Mouse (Mus musculus): Measurements from ENCODE around the gene Mef2d. TPM values are rescaled to one million over a fixed set of nuclear protein-coding genes. Genes with fewer than 3 reads are reported as not detected.

The Mef2d gene
- polyA plus RNA-seq (2015; fragmentation: Nextera tagmentation; extraction: Ambion mirVana), result 11.0 and 13.3 TPM in 2 replicates

GRCm38 (mm10) chr3:88141787-88142523 is at the start of gene Mef2d:
Gene Mef2d (plus strand): TSS chr3:88142372.

Other genes with a start within 250 kb of the Mef2d start
- gene Hdgf, start 236.1 kb upstream of the Mef2d start, polyA plus RNA-seq (2015; fragmentation: Nextera tagmentation; extraction: Ambion mirVana), result 277 and 306 TPM in 2 replicates
- gene Mrpl24, start 222.9 kb upstream of the Mef2d start, polyA plus RNA-seq (2015; fragmentation: Nextera tagmentation; extraction: Ambion mirVana), result 55.8 and 56.3 TPM in 2 replicates
- gene Isg20l2, start 212.1 kb upstream of the Mef2d start, polyA plus RNA-seq (2015; fragmentation: Nextera tagmentation; extraction: Ambion mirVana), result 31.2 TPM in 2 replicates
- 8.6 and 9.3 TPM in 2 replicates for gene Rrnad1, start 211.7 kb upstream of the Mef2d start, polyA plus RNA-seq (2015; fragmentation: Nextera tagmentation; extraction: Ambion mirVana)
- gene Crabp2, start 193.7 kb upstream of the Mef2d start, polyA plus RNA-seq (2015; fragmentation: Nextera tagmentation; extraction: Ambion mirVana), result 0.13 and 0.23 TPM in 2 replicates
- gene Nes, start 171.3 kb upstream of the Mef2d start, polyA plus RNA-seq (2015; fragmentation: Nextera tagmentation; extraction: Ambion mirVana), result 3.8 and 4.2 TPM in 2 replicates
- 0.04 TPM in 1 of 2 replicates, not detected in the other for gene Bcan, start 142.1 kb upstream of the Mef2d start, polyA plus RNA-seq (2015; fragmentation: Nextera tagmentation; extraction: Ambion mirVana)
- not detected in 2 replicates for gene Hapln2, start 114.8 kb upstream of the Mef2d start, polyA plus RNA-seq (2015; fragmentation: Nextera tagmentation; extraction: Ambion mirVana)
- gene Gpatch4, start 99.3 kb upstream of the Mef2d start, polyA plus RNA-seq (2015; fragmentation: Nextera tagmentation; extraction: Ambion mirVana), result 24.4 and 25.0 TPM in 2 replicates
- 54.5 and 63.5 TPM in 2 replicates for gene Naxe, start 83.9 kb upstream of the Mef2d start, polyA plus RNA-seq (2015; fragmentation: Nextera tagmentation; extraction: Ambion mirVana)
- gene Ttc24, start 64.1 kb upstream of the Mef2d start, polyA plus RNA-seq (2015; fragmentation: Nextera tagmentation; extraction: Ambion mirVana), result not detected in 2 replicates
- 8.6 and 9.2 TPM in 2 replicates for gene Iqgap3, start 60.4 kb upstream of the Mef2d start, polyA plus RNA-seq (2015; fragmentation: Nextera tagmentation; extraction: Ambion mirVana)
- 0.12 TPM in 1 of 2 replicates, not detected in the other for gene Rhbg, start 112.3 kb downstream of the Mef2d start, polyA plus RNA-seq (2015; fragmentation: Nextera tagmentation; extraction: Ambion mirVana)
- gene Gm38392, start 144.8 kb downstream of the Mef2d start, polyA plus RNA-seq (2015; fragmentation: Nextera tagmentation; extraction: Ambion mirVana), result 0.11 TPM in 1 of 2 replicates, not detected in the other
- 6.8 and 8.8 TPM in 2 replicates for gene Tsacc, start 154.6 kb downstream of the Mef2d start, polyA plus RNA-seq (2015; fragmentation: Nextera tagmentation; extraction: Ambion mirVana)
- 250 and 259 TPM in 2 replicates for gene Cct3, start 154.7 kb downstream of the Mef2d start, polyA plus RNA-seq (2015; fragmentation: Nextera tagmentation; extraction: Ambion mirVana)
- gene Glmp, start 182.7 kb downstream of the Mef2d start, polyA plus RNA-seq (2015; fragmentation: Nextera tagmentation; extraction: Ambion mirVana), result 110 and 123 TPM in 2 replicates
- 1.7 and 2.1 TPM in 2 replicates for gene Tmem79, start 193.8 kb downstream of the Mef2d start, polyA plus RNA-seq (2015; fragmentation: Nextera tagmentation; extraction: Ambion mirVana)
- 23.4 and 27.3 TPM in 2 replicates for gene Smg5, start 193.9 kb downstream of the Mef2d start, polyA plus RNA-seq (2015; fragmentation: Nextera tagmentation; extraction: Ambion mirVana)
- gene Paqr6, start 222.2 kb downstream of the Mef2d start, polyA plus RNA-seq (2015; fragmentation: Nextera tagmentation; extraction: Ambion mirVana), result 9.5 and 10.4 TPM in 2 replicates
- gene Bglap3, start 230.4 kb downstream of the Mef2d start, polyA plus RNA-seq (2015; fragmentation: Nextera tagmentation; extraction: Ambion mirVana), result not detected in 2 replicates
- not detected in 2 replicates for gene Bglap2, start 236.3 kb downstream of the Mef2d start, polyA plus RNA-seq (2015; fragmentation: Nextera tagmentation; extraction: Ambion mirVana)
- gene Bglap, start 242.1 kb downstream of the Mef2d start, polyA plus RNA-seq (2015; fragmentation: Nextera tagmentation; extraction: Ambion mirVana), result 0.50 and 0.57 TPM in 2 replicates